ENCODE assay signal across 16 mouse cellular contexts in genomic region chr19:55011341-55011740, GRCm38 (mm10).
"Had no signal": no experiment of that assay in that cellular context is flagged by ENCODE, and none has a peak within 500 bp of the region (broad histone marks: within the 10 kb centered on the region; RNA-seq: fewer than 3 reads in every experiment).

No protein-coding gene starts in this region.

- H3K4me3 ChIP-seq: midbrain, embryonic 10.5 days; midbrain, embryonic 12.5 days; neural tube, embryonic 12.5 days; stomach, embryonic 15.5 days had no signal

- H3K9me3 ChIP-seq: midbrain, embryonic 10.5 days; stomach, embryonic 15.5 days had no signal

- H3K9ac ChIP-seq: lung, embryonic 14.5 days; midbrain, embryonic 12.5 days; neural tube, embryonic 12.5 days; stomach, embryonic 15.5 days had no signal

- DNase-seq: lung, adult 18-20 months; lung, embryonic 14.5 days; lung, postnatal 10 days; lung, postnatal 4 days; midbrain, embryonic 14.5 days; retina, postnatal 1 day; right cerebral cortex, postnatal 14 days; thymus, adult 2 months; thymus, postnatal 25 days; thymus, postnatal 4 days had no signal

- H3K4me2 ChIP-seq: lung, embryonic 14.5 days; midbrain, embryonic 12.5 days; neural tube, embryonic 12.5 days; stomach, embryonic 15.5 days had no signal

- ATAC-seq: midbrain, embryonic 16.5 days had no signal

- H3K27me3 ChIP-seq: midbrain, embryonic 12.5 days; neural tube, embryonic 12.5 days; stomach, embryonic 15.5 days had no signal

- H3K4me1 ChIP-seq: midbrain, embryonic 10.5 days; midbrain, embryonic 12.5 days; neural tube, embryonic 12.5 days; stomach, embryonic 15.5 days had no signal

- H3K27ac ChIP-seq: midbrain, embryonic 10.5 days; midbrain, embryonic 12.5 days; neural tube, embryonic 12.5 days; stomach, embryonic 15.5 days; stomach, postnatal 0 days had no signal

- H3K36me3 ChIP-seq: midbrain, embryonic 10.5 days; midbrain, embryonic 12.5 days; neural tube, embryonic 12.5 days; stomach, embryonic 15.5 days had no signal
